ENCODE assay signal across 20 mouse cellular contexts in genomic region chr1:183081126-183081525, GRCm38 (mm10).
"Had no signal": no experiment of that assay in that cellular context is flagged by ENCODE, and none has a peak within 500 bp of the region (broad histone marks: within the 10 kb centered on the region; RNA-seq: fewer than 3 reads in every experiment).

No protein-coding gene starts in this region.

- H3K9me3 ChIP-seq: kidney, embryonic 15.5 days; liver, embryonic 13.5 days; neural tube, embryonic 15.5 days had no signal

- DNase-seq: kidney, adult 2 months; kidney, postnatal 10 days; kidney, postnatal 36 days; left cerebral cortex, postnatal 4 days; liver, embryonic 13.5 days; lung, embryonic 14.5 days; lung, postnatal 36 days; midbrain, embryonic 14.5 days; right cerebral cortex, adult 18-20 months; right cerebral cortex, postnatal 14 days; right cerebral cortex, postnatal 4 days; thymus, adult 18-20 months; thymus, postnatal 14 days had no signal

- H3K4me1 ChIP-seq: neural tube, embryonic 12.5 days had no signal

- H3K4me2 ChIP-seq: kidney, embryonic 15.5 days; liver, embryonic 13.5 days; lung, embryonic 14.5 days; midbrain, embryonic 11.5 days; neural tube, embryonic 12.5 days; neural tube, embryonic 15.5 days had no signal

- H3K4me3 ChIP-seq: kidney, embryonic 15.5 days; liver, embryonic 13.5 days; neural tube, embryonic 12.5 days; neural tube, embryonic 15.5 days had no signal

- H3K27me3 ChIP-seq: kidney, embryonic 15.5 days; liver, embryonic 13.5 days; neural tube, embryonic 12.5 days; neural tube, embryonic 15.5 days had no signal

- ATAC-seq: intestine, postnatal 0 days; lung, postnatal 0 days had no signal

- H3K27ac ChIP-seq: kidney, embryonic 15.5 days; liver, embryonic 13.5 days; neural tube, embryonic 12.5 days; neural tube, embryonic 15.5 days; stomach, postnatal 0 days had no signal

- H3K9ac ChIP-seq: kidney, embryonic 15.5 days; liver, embryonic 13.5 days; lung, embryonic 14.5 days; neural tube, embryonic 12.5 days; neural tube, embryonic 15.5 days had no signal
